Mouse (Mus musculus) right cerebral cortex, postnatal 4 days (tissue): ENCODE data around the gene Crlf2.

Experiments used
- DNase-seq: peaks from one replicate; pipeline ENCODE4 v3.0.0-alpha.2; 2022

The Crlf2 gene

DNA sequence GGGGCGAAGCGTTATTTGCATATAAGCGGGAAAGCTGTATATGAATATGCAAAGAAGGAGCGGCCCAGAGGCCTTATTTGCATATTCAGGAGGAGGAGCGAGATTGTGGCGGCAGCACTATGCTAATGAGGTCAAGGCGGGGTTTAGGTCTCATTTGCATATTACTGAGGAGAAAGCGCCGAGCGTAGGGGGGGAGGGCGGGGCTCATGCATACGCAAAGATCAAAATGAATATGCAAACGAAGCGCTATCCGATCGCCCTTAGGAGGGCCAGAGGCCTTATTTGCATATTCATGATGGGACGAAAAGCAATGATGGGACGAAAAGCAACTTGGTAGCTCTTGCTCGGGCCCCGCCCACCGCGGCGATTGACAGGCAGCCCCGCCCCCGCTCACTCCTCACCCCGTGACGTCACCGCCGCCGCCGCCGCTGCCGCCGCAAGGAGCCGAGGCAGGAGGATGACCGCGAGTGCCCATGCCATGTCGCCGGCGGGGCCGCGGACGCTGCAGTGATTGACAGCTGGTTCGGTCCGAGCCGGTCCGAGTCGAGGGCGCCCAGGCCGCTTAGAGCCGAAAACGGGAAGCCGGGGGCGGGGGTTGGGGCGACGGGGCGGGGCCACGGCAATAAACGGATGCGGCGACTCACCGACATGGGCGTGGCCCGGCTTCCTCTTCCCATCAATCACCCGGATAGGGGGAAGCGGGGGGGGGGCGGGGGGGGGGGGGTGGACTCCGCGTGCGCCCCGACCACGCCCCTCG lies at the start of gene Crlf2:
Crlf2 (minus strand) TSS at position 590 of the 757 bp plus-strand sequence.
- peak; percentile 98 for DNase-seq

DNA sequence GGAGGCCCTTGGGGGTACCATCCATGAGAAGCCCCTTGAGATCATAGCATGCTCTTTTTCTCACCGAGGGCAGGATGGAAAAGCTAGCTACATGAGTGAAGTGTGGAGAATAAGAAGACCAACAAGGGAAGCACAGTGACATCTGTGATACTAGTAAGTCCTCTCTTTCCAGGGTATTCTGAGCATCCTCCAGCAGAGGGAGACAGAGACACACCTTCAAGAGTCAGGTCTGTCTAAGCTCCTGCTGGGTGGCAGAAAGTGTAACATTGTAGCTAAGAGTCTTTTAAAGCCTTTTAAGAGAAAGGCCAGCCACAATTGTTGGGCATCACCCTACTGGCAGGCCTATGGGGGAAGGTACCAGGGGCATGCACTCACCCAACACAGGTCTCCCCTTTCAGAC lies 43.8 kb upstream of the Crlf2 start:
- DNase-seq = peak; percentile 1

DNA sequence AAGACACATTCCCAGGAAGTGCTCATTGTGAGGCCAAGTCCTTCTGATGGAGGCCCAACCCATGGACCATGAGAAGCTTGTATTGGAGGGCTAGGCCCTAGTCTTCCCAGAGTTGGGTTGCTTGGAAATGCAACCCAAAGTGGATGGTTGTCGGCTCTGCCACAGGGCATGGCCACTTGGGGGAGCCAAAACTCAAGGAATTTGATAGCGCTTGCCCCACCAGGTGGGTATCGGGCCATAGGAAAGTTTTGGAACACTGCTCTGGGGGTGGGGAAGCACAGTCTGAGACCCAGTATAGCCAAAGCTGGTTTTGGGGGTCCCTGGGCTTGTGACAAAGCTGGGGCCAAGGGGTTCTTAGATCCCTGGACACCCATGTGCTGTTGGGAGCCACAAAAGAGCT lies 42.3 kb upstream of the Crlf2 start:
- DNase-seq = peak; percentile 10

DNA sequence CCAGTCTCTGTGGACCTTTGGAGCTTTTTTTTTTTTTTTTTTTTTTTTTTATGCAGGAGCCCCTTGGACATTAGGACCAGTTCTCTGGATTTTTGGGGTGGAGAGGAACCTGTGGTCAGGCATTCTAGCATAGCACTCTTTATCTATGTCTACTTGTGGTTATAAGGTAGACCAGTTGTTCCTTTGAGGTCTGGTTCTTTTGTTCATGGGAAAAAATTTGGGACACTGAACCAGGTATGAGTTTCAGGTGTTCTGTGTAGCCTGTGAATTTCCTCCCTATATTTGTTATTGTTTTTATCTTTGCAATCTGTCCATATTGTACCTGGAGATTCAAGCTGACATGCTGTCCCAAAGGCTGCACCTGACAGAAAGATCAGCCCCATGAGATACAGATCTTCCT lies 40.1 kb upstream of the Crlf2 start:
- DNase-seq = no peak

DNA sequence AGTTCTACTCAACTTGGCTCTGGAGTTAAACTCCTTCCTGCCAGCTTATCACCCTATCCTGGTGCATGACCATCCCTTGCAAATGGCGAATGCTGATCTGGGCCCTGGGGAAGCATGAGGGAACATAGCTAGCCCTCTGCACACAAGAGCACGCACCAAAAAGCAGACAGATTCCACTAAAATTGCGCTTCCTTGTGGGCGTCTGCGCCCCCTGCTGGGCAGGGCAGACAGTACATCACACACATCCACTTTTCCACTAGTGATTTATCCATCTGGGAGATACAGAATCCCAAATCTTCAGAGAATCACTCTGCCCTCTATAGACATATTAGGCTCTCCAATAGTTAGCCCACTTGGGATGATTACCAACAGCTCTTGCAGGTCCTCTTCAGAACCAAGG lies 37.9 kb upstream of the Crlf2 start:
- DNase-seq = peak; percentile 2

GRCm38 (mm10) chr5:109562829-109563228 lies 4.0 kb upstream of the Crlf2 start:
- no peak for DNase-seq

DNA sequence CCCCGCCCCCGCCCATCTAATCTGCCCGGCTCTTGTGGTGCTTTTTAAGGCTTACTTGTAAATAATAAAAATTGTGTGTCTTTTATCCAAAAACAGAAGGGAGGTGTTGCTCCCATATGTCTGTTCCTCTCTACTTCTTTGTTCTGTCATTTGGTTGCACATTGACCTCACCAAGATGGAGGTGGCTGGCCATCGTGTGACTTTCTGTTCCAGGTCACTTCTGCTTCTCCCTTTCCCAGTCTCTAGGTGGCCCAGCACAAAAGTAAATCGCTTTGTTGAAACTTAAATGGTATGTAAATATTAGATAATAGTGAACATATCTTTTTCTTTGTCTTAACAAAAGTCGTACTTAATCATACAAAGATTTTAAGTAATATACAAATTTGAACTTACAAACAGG lies 398 bp upstream of the Crlf2 start:
- DNase-seq = no peak

GRCm38 (mm10) chr5:109558123-109558403 lies 730 bp downstream of the Crlf2 start:
- DNase-seq = no peak

DNA sequence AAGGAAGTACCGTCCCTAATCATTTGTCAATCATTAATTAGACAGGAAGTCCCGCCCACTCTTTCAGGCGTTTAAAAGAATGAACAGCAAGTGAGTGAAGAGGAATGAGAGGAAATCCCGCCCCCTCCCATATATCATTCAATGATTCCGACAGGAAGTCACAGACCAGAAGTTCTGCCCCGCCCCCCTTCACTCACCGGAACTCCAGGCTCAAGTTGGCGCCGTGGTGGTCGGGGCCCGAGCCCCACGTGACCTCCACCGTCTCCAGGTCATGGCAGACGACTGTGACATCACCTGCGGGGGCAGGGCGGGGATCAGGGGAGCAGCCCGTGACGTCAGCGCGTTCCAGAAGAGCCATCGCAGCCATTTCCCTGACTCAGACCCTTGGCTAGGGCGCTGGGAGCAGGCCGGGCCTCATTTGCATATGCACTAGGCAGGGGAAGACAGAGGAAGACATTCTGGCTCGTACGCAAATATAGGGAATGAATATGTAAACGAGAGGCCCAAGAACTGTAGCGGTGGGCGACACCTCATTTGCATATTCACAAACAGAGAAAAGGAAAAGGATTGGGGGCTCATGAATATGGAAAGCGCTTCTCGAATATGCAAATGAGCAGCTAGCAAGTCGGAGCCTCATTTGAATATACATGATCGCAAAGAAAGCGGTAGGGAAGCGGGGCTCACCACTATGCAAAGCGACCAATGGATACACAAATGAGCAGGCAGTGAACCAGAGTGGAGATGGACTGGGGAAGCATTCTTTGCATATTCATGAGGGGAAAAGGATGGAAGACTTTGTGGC lies 1.3 kb downstream of the Crlf2 start:
- DNase-seq = peak; percentile 98

- DNase-seq = peak; percentile 92
These were observed 2.0 kb downstream of the Crlf2 start for GRCm38 (mm10) chr5:109556591-109557320.

DNA sequence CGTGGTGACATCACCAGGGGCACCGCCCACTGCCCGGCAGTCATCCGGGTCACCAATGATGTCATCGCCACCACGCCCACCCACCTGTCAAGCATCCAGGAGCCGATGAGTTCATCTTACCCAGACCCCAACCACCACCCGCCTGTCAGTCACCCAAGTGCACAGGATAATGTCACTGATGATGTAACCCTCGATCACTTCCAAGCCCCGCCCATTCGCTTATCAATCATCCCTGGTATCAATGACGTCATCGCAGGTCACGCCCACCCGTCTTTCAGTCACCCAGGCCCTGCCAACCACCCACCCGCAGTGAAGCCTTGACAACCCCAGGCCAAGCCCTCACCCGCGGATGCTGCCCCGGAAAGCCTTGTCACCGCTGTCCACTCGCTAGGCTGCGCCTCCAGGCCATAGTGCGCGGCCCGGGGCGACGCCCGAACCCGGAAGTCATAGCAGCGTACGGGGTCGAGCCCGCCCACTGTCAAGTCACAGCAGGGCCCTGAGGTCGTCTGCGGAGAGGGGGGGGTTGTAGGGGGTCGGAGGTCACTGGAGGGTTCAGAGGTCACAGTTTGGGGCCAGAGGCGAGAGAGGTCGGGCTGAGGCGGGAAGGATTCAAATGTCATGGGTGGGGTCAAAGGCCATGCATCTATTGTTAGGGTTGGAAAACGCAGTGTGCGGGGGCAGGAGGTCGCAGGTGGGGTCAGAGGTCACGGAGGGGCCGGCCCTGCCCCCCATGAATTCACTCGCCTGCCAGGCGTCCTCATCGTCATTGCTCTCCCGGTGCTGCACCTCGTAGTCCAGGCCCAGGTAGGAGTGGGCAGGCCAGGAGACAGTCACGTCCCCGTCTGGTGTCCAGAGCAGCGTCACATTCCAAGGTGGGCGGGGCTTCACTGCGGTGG lies 2.9 kb downstream of the Crlf2 start:
- peak; percentile 67 for DNase-seq

- no peak for DNase-seq
These were observed 3.5 kb downstream of the Crlf2 start for GRCm38 (mm10) chr5:109555236-109555675.

- DNase-seq = peak; percentile 24
These were observed 4.4 kb downstream of the Crlf2 start for GRCm38 (mm10) chr5:109554091-109555050.

- peak; percentile 15 for DNase-seq
These were observed 5.4 kb downstream of the Crlf2 start for GRCm38 (mm10) chr5:109553160-109553930.

- no peak for DNase-seq
These were observed 6.3 kb downstream of the Crlf2 start for GRCm38 (mm10) chr5:109552541-109552940.

DNA sequence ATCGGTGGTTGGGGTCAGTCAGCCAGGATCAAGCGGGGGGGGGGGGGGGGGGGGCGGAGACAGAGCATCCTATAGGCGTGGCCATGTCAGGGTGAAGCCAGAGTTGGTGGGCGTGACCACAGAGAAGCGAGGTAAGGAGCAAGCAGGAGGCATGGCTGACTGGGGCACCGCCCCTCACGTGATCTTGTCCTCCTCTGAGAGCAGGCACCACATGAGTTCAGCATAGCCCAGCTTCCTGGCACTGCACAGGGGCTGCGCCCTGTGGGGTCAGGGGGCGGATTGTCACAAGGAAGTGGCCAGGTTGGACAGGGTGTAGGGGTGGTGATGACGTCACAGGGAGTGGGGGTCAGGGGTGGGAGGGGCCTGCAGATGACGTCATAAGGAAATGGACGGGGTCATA lies 6.7 kb downstream of the Crlf2 start:
- DNase-seq = peak; percentile 13

- peak; percentile 47 for DNase-seq
These were observed 7.6 kb downstream of the Crlf2 start for GRCm38 (mm10) chr5:109551041-109551765.

DNA sequence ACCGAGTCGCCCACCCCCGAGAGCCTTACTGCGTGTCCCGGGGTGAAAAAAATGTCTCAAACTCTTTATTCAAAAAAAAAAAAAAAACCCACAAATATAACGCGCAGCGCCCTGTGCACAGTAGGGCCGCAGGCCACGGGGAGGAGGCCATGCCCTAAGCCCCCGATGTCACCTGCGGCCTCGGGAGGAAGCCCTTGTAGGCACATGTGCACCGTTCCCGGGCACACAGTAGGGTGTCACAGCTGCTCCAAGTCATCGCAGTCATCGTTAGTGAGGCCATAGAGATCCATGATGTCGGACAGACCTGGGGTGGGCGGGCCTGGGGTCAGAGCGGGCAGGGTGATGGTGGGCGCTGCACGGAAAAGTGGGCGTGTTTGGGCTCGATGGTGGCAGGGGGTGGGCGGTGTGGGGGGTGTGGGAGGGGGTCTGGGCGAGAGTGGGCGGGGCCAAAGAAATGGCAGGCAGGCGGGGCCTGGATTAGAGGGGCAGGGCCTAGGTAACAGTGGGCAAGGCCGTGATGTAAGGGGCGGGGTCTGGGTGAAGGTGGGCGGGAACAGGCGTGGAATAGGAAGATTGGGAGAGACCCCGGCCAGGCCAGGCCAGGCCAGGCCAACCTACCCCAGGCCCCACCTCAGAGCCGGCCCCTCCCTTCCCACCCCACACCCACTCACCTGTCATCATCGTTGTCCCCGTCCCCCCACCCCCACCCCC lies 8.4 kb downstream of the Crlf2 start:
- DNase-seq = no peak

GRCm38 (mm10) chr5:109548712-109549111 lies 10.1 kb downstream of the Crlf2 start:
- peak; percentile 11 for DNase-seq
